Mouse (Mus musculus): ENCODE data around the gene Wipi2. TPM values are rescaled to one million over a fixed set of nuclear protein-coding genes. Genes with fewer than 3 reads are reported as not detected.
A peak's percentile ranks its signal among the peaks of the same experiment; 100 is the strongest.

Wipi2 gene
- polyA plus RNA-seq, 1 experiment from 2014 or later, result 41.8 TPM

GRCm38 (mm10) chr5:142610362-142610761 lies 17.1 kb upstream of the Wipi2 start:
- Histone ChIP-seq H3K9ac (ENCODE audit: low read depth, low read length) (no peak overlapping the region), H3K36me3 (ENCODE audit: insufficient read depth, low read length) (no peaks in the 10 kb centered on the region), H3K27me3 (ENCODE audit: insufficient read depth, low read length) (no peaks in the 10 kb centered on the region), H3K4me1 (replicated peaks; ENCODE audit: insufficient read depth, low read length) (peaks cover 9% of the 10 kb centered on the region; the same call in 1 of the 2 replicates), H3K9me3 (replicated peaks; ENCODE audit: low read length) (no peaks in the 10 kb centered on the region), H3K27ac (no peak overlapping the region), H3K4me2 (ENCODE audit: low read length) (no peak overlapping the region), H3K4me3 (replicated peaks; ENCODE audit: low read depth, low read length) (no peak overlapping the region)
- DNase-seq (ENCODE audit: low spot score), result no peak
- TF ChIP-seq CTCF (IDR thresholded peaks at IDR 0.05; ENCODE audit: low read depth), result no peak
- no peak for ATAC-seq (replicated peaks; ENCODE audit: low FRiP score, low read depth)
- 84% methylated on average over 4 of the region's 4 CpGs for WGBS

- Histone ChIP-seq H3K9ac (ENCODE audit: low read depth, low read length) (no peak overlapping the region), H3K27ac (no peak overlapping the region), H3K4me2 (ENCODE audit: low read length) (no peak overlapping the region), H3K27me3 (ENCODE audit: insufficient read depth, low read length) (no peaks in the 10 kb centered on the region), H3K4me3 (replicated peaks; ENCODE audit: low read depth, low read length) (no peak overlapping the region), H3K9me3 (replicated peaks; ENCODE audit: low read length) (no peaks in the 10 kb centered on the region), H3K36me3 (ENCODE audit: insufficient read depth, low read length) (no peaks in the 10 kb centered on the region), H3K4me1 (replicated peaks; ENCODE audit: insufficient read depth, low read length) (no peaks in the 10 kb centered on the region)
- WGBS, result 53% methylated on average over 3 of the region's 3 CpGs
- ATAC-seq (replicated peaks; ENCODE audit: low FRiP score, low read depth) (no peak), DNase-seq (ENCODE audit: low spot score) (no peak)
- no peak for TF ChIP-seq CTCF (IDR thresholded peaks at IDR 0.05; ENCODE audit: low read depth)
Measured at GRCm38 (mm10) chr5:142614513-142614912, 13.0 kb upstream of the Wipi2 start.

- DNase-seq (ENCODE audit: low spot score) (no peak), ATAC-seq (replicated peaks; ENCODE audit: low FRiP score, low read depth) (no peak)
- no peak overlapping the region for H3K4me2 ChIP-seq (ENCODE audit: low read length)
- no peak overlapping the region for H3K27ac ChIP-seq
- no peak for TF ChIP-seq CTCF (IDR thresholded peaks at IDR 0.05; ENCODE audit: low read depth)
- 84% methylated on average over 4 of the region's 4 CpGs for WGBS
- no peak overlapping the region for H3K4me3 ChIP-seq (replicated peaks; ENCODE audit: low read depth, low read length)
- H3K9me3 ChIP-seq (replicated peaks; ENCODE audit: low read length), result no peaks in the 10 kb centered on the region
- H3K9ac ChIP-seq (ENCODE audit: low read depth, low read length), result no peak overlapping the region
- no peaks in the 10 kb centered on the region for H3K4me1 ChIP-seq (replicated peaks; ENCODE audit: insufficient read depth, low read length)
- H3K27me3 ChIP-seq (ENCODE audit: insufficient read depth, low read length), result no peaks in the 10 kb centered on the region
- H3K36me3 ChIP-seq (ENCODE audit: insufficient read depth, low read length), result no peaks in the 10 kb centered on the region
Measured at GRCm38 (mm10) chr5:142615638-142616037, 11.9 kb upstream of the Wipi2 start.

- Histone ChIP-seq H3K4me2 (ENCODE audit: low read length) (no peak overlapping the region), H3K9me3 (replicated peaks; ENCODE audit: low read length) (no peaks in the 10 kb centered on the region), H3K27me3 (ENCODE audit: insufficient read depth, low read length) (no peaks in the 10 kb centered on the region), H3K36me3 (ENCODE audit: insufficient read depth, low read length) (no peaks in the 10 kb centered on the region), H3K27ac (no peak overlapping the region), H3K4me1 (replicated peaks; ENCODE audit: insufficient read depth, low read length) (no peaks in the 10 kb centered on the region), H3K4me3 (replicated peaks; ENCODE audit: low read depth, low read length) (no peak overlapping the region), H3K9ac (ENCODE audit: low read depth, low read length) (no peak overlapping the region)
- WGBS, result 20% methylated on average over 6 of the region's 6 CpGs
- no peak for TF ChIP-seq CTCF (IDR thresholded peaks at IDR 0.05; ENCODE audit: low read depth)
- DNase-seq (ENCODE audit: low spot score) (no peak), ATAC-seq (replicated peaks; ENCODE audit: low FRiP score, low read depth) (no peak)
Measured at GRCm38 (mm10) chr5:142616326-142616725, 11.2 kb upstream of the Wipi2 start.

GRCm38 (mm10) chr5:142619866-142620265 lies 7.6 kb upstream of the Wipi2 start:
- no peak overlapping the region for H3K4me2 ChIP-seq (ENCODE audit: low read length)
- peak; percentile 86 for TF ChIP-seq CTCF (IDR thresholded peaks at IDR 0.05; ENCODE audit: low read depth)
- no peaks in the 10 kb centered on the region for H3K27me3 ChIP-seq (ENCODE audit: insufficient read depth, low read length)
- no peak; the same call in 1 of the 2 replicates for ATAC-seq (replicated peaks; ENCODE audit: low FRiP score, low read depth)
- no peak overlapping the region for H3K27ac ChIP-seq
- 23% methylated on average over 5 of the region's 5 CpGs for WGBS
- H3K4me3 ChIP-seq (replicated peaks; ENCODE audit: low read depth, low read length), result no peak overlapping the region
- H3K36me3 ChIP-seq (ENCODE audit: insufficient read depth, low read length), result no peaks in the 10 kb centered on the region
- peak; percentile 71 for DNase-seq (ENCODE audit: low spot score)
- no peak overlapping the region for H3K9ac ChIP-seq (ENCODE audit: low read depth, low read length)
- H3K4me1 ChIP-seq (replicated peaks; ENCODE audit: insufficient read depth, low read length), result no peaks in the 10 kb centered on the region
- H3K9me3 ChIP-seq (replicated peaks; ENCODE audit: low read length), result no peaks in the 10 kb centered on the region

- ATAC-seq (replicated peaks; ENCODE audit: low FRiP score, low read depth), result no peak
- no peak overlapping the region for H3K4me2 ChIP-seq (ENCODE audit: low read length)
- no peak overlapping the region for H3K4me3 ChIP-seq (replicated peaks; ENCODE audit: low read depth, low read length)
- no peak overlapping the region for H3K27ac ChIP-seq
- no peak for TF ChIP-seq CTCF (IDR thresholded peaks at IDR 0.05; ENCODE audit: low read depth)
- DNase-seq (ENCODE audit: low spot score), result no peak
- H3K36me3 ChIP-seq (ENCODE audit: insufficient read depth, low read length), result no peaks in the 10 kb centered on the region
- no peaks in the 10 kb centered on the region for H3K27me3 ChIP-seq (ENCODE audit: insufficient read depth, low read length)
- no peaks in the 10 kb centered on the region for H3K4me1 ChIP-seq (replicated peaks; ENCODE audit: insufficient read depth, low read length)
- H3K9ac ChIP-seq (ENCODE audit: low read depth, low read length), result no peak overlapping the region
- H3K9me3 ChIP-seq (replicated peaks; ENCODE audit: low read length), result no peaks in the 10 kb centered on the region
- 72% methylated on average over 2 of the region's 2 CpGs for WGBS
Measured at GRCm38 (mm10) chr5:142621421-142621820, 6.1 kb upstream of the Wipi2 start.

- ATAC-seq (replicated peaks; ENCODE audit: low FRiP score, low read depth) (no peak), DNase-seq (ENCODE audit: low spot score) (no peak)
- no peak overlapping the region for H3K9ac ChIP-seq (ENCODE audit: low read depth, low read length)
- H3K4me2 ChIP-seq (ENCODE audit: low read length), result no peak overlapping the region
- H3K36me3 ChIP-seq (ENCODE audit: insufficient read depth, low read length), result no peaks in the 10 kb centered on the region
- H3K4me3 ChIP-seq (replicated peaks; ENCODE audit: low read depth, low read length), result no peak overlapping the region
- H3K4me1 ChIP-seq (replicated peaks; ENCODE audit: insufficient read depth, low read length), result no peaks in the 10 kb centered on the region
- H3K27me3 ChIP-seq (ENCODE audit: insufficient read depth, low read length), result no peaks in the 10 kb centered on the region
- no peak overlapping the region for H3K27ac ChIP-seq
- no peak for TF ChIP-seq CTCF (IDR thresholded peaks at IDR 0.05; ENCODE audit: low read depth)
- no peaks in the 10 kb centered on the region for H3K9me3 ChIP-seq (replicated peaks; ENCODE audit: low read length)
- 86% methylated on average over 1 of the region's 1 CpGs for WGBS
Measured at GRCm38 (mm10) chr5:142622134-142622533, 5.4 kb upstream of the Wipi2 start.

All from kidney, postnatal 0 days (tissue).